Mouse (Mus musculus) c-Kit-negative CD71-positive TER-119-positive erythroid progenitor cells, embryonic 14.5 days (primary cell): ENCODE data around the gene Slc1a4.

ENCODE experiments used
- DNase-seq: peaks from one replicate; pipeline ENCODE4 v3.0.0-alpha.2; 2013; ENCODE audit warnings: low read depth, low spot score

The Slc1a4 gene

DNA sequence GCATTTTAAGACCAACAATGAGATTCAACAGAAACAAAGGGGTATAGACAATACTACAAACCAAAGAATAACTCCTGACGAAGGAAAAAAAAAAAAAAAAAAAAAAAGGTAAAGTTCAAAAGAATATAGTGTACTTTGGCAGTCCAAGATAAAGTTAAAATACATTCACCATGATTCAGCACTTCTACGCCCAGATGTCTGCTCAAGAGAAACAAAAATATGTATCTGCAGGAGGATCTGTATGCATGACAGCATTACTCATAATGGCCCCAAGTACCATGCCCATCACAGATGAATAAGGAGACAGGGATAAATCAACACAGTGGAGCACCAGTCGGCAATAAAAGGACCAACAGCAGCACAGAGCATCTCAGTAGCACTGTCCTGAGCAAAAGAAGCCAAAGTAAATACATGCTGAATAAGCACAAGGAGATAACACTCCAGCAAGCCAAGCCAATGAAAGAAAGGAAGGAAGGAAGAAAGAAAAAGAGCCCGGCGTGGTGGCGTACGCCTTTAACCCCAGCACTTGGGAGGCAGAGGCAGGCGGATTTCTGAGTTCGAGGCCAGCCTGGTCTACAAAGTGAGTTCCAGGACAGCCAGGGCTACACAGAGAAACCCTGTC, 7.3 kb downstream of the Slc1a4 start:
- DNase-seq = no peak

DNA sequence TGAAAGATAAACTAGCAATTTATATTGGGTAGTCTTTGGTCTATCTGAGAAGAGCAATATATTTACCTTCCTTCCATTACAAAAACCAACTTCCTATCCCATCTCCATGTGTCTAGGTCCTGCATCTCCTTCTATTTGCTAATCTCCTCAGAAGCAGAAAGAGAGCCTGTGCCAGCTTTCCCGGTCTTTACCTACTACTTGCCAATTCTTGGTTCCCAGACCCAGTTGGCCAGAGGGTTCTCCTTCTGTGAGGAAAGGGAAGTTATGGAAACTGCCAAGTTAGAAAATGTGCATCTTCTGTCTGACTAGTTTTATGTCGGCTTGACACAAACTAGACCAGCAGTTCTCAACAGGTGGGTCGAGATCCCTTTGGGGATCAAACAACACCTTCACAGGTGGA, 8.5 kb downstream of the Slc1a4 start:
- DNase-seq = no peak

DNA sequence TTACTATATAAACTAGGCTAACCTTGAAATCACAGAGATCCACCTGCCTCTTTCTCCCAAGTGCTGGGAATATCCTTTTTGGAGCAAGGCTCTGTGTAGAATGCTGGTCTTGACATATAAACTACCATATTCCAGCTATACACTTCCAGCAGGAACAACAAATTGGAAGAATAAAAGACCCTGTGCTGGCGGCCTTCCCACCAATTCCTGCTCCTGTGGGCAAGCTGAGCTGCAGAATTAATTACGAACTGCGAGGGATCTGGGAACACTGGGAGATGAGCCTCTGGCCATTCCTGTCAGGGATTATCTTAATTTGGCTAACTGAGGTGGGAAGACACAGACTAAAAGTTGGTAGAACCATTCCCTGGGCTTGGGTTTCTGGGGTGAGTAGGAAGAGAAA, 10.1 kb downstream of the Slc1a4 start:
- no peak for DNase-seq

DNA sequence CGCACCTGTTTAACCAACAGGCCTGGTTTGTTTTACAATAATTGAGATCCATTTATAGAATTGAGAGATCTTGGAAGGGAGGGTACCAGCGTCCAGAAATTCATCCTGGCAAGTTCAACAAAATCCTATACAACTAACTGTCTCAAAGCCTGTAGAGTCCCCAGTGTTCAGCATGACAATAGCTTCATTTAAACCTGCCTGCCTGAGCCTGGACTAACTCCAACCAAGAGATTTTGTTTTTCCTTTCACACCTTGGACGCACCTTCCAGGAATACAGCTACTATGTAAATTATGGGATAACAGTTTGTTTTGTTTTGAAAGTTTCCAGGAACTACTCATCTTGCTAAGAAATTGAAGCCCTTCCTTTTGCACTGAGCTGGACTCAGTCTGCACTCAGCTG, 11.9 kb downstream of the Slc1a4 start:
- DNase-seq = no peak

DNA sequence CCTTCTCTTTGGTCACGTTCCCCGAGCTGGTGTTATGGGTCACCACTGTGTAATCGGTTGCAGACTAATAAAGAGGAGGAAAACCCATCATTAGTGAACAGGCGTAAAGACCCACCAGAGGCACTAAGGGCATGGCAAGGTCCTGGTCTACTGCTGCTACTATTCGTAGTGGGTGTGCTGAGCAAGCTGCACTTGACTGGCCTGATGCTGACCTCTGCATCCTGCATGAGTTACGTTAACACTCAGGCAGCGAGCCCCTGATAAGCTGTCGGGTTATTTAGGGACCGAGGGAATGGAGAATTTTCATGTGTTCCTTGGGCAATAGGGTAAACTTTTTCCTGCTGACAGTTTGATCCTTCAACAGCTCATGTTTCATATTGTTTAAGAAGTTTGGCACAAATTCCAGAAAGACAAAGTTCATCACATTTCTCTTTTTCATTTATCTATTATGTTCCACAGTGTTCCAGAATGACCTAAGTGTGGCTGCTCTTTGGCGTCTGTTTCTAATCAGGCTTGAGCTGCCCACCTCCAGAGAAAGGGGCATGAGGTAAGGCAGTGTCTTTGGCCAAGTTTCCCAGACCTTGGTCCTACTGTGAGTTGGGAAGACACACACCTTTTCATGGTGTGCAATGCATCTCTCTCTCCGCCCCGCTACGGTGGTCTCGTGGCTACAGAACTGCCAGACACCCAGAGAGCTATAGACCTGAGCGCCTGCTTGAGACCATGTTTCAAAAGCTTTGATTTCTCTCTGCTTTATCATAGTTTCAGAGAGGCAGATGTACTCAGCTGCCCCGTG, 13.7 kb downstream of the Slc1a4 start:
- DNase-seq = no peak

DNA sequence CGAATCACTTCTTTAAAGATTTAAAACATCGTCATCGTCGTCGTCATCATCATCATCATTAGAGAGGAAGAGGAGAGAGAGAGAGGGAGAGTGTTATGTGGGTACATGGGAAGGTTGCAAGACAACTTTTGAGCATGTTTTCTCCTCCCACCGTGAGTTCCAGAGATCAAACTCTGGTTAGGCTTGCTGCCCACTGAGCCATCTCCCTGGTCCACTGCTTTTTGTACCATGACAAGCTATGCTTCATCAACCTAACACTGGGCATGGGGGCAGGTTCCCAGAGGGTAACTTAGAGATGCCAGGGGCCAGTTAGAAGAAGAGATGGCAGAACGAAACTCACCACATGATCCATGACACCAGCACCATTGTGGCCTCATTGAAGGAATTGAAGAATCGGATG, 18.9 kb downstream of the Slc1a4 start:
- no peak for DNase-seq

DNA sequence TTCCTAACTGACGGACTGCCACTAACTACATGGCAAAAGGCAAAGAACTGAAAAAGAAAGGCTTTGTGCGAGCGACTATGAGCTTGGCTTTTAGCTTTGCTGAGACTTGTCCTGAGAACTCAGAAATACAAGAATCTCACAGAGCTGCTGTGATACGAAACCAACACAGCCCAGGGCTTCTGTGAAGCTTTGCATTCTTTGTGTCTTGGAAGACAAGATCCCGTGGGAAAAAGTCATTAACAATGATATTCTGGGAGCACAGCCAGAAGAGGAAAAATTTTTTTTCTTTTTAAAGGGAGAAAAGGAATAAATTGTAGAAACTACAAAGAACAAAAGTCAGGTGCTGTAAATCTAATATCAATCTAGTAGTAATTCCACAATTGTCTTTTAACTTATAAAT, 23.5 kb downstream of the Slc1a4 start:
- DNase-seq = no peak

DNA sequence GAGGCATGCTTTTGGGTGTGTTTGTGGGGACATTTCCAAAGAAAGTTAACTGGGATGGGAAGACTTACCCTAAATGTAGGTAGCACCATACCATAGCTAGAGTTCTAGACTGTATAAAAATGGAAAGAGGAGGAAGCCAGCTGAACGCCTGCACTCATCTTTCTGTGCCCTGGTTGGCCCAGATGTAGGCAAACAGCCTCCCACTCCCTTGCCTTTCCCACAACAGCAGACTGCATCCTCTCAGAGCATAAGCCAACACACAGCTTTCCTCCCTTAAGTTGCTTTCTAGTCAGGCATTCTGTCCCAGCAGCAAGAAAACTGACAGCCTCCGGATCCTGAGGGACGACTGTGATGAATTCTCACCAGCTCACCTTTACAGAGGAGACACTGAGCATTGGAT, 25.1 kb downstream of the Slc1a4 start:
- no peak for DNase-seq

DNA sequence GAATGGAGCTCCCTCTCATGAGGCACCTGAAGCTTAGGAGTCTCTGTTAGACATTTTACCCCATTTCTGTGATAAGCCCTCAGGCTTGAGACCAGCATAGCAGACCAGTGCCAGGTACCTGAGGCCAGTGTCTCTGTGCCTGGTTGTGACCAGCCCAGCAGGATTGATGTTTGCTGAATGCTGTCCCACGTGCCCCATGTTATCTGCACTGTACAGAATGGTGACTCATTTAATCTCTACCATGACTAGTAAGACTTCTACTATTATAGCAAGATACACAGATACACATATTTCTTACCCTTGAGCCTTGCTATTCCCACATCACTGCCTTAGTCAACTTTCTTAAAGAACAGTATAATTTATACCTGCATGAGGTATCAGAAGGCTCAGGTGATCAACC, 26.9 kb downstream of the Slc1a4 start:
- no peak for DNase-seq

DNA sequence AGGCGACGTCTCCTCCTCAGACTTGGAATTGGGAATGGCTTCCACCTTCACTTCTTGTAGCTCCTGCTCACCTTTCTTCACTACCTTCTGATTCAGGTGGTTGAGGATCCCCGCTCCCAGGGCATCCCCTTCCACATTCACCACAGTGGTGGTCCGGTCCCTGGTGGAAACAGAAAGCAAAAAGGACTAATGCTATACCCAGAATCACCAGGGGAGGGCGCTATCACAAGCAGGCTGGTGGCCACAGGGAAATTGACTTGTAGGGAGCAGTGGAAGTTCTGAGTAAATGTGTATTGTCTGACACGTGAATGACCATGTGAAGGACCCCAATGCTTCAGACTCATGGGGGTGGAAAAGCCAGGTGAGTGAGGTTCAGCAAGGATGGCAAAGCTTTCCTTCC, 28.2 kb downstream of the Slc1a4 start:
- DNase-seq = no peak

DNA sequence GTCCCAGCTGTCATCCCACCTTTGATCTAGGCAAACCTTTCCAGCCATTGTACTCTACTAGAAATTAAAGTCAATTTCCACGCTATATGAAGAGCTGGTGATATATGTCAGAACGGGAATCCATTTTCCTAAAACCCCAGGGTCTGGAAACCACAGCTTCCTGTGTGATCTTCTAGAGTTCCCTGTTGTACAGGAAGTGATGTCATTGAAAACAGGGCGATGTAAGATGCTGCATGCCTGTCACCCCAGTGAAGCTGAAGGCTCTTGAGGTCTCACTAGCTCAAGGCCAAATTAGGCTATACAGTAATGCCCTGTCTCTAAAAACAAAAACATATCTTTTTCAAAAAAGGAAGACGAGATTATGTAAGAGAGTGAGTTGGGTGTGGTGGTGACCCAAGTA, 31.2 kb downstream of the Slc1a4 start:
- DNase-seq = no peak

DNA sequence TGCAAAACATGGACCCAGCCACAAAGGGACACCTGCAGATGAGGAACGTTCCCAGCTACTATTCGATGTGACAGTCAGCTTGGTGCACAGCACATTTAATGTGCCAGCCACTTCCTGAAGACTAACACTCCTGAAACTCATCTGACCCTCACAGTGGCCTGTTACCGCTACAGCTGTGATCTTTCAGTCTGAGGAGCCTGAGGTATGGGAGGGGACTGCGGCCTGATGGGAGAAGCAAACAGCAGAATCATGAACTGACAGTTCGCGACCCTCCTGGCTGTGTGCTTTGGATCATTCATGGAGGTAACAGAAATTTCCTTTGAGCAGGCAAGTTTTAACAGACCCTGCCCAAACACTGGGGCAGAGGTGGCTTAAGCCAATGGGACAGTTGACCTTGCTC, 31.7 kb downstream of the Slc1a4 start:
- DNase-seq = no peak

DNA sequence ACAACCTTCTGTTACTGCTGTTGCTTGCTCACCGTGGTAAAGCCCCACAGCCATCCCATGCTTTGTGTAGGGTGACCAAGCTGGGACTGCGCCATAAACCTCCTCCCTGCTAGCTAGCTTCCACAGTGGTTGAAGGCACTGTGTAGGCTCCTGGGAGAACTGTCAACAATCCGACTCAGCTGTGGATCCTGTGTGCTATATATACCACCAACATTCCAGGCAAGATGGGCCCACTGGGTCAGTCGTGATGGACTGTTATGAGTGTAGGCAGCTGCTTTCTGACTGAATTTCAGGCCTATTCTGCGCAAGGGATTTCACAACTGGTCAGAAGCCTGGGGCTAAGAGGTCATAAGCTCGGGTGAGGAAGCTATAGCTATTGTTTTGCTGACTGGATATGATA, 32.6 kb downstream of the Slc1a4 start:
- no peak for DNase-seq

DNA sequence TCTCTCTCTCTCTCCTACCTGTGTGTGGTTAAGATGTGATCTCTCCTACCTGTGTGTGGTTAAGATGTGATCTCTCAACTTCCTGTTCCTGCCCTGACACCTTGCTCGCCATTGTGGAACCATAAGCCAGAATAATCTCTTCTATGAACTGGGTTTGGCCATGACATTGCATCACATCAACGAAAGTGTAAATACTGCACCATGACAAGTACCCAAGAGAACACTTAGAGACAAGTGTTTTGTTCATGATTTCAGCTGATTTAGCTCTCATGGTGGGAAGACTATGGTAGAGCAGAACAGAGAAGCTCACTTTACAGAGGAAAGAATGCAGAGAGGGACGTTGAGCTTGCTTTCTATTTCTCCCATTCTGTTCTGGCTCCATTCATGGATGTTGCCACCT, 48.0 kb downstream of the Slc1a4 start:
- no peak for DNase-seq

DNA sequence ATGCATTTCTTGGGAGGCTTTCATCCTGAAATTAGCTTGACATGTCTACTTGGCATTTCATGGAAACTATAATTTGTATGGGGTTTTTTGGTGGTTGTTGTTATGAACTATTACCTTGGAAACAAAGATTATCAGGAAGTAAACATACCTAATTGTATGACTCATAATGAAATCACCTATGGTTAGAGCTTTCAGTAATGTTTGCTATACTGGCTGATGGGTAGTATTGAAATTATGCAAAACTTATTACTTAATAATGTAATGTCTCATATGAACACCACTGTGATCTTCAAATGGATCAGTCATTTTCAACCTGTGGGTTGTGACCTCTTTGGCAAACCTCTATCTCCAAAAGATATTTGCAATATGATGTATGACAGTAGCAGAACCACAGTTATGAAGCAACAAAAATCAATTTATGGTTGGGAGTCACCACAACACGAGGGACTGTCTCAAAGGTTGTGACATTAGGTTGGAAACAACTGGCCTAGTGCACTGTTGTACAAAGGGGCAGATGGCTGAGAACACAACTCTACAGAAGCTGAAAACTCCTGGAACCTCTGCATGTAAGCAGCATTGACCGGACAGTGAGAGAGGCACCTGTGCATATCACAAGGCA, 49.8 kb downstream of the Slc1a4 start:
- DNase-seq = no peak

DNA sequence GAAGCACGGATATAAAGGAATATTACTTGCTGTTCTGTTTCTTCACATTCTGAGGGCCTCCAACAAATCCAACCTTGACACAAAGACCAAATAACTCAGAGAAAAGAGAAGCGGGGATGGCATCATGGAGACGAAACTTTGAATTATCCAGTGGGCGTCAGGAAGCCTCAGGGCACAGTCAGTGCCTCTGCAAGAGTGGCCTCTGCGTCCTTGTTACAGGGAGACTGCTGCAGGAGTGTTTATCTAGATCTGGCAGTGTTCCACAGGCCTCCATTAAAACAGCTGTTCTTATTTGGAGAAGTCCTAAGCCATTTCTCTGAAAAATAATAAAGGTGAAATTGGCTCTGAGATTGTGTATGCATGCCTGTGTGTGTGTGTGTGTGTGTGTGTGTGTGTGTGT, 51.5 kb downstream of the Slc1a4 start:
- DNase-seq = no peak

DNA sequence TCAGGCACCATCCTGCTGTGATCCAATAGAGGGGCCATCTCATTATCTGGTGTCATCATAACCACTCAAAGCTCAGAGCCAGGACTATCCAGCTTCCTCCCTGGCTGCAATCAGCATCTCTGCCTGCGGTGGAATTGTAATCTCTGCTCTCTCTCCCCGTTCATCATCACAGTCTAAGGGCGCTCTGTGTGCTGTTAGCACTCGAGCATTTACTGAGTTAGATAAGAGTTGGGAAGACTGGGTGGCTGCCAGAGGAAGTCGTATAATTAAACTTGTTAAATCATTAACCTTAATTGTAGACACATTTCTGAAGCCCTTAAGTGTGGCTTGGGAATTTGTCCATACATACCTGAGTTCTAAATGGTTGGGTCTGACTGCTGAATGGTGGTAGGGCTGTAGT, 53.8 kb downstream of the Slc1a4 start:
- no peak for DNase-seq

DNA sequence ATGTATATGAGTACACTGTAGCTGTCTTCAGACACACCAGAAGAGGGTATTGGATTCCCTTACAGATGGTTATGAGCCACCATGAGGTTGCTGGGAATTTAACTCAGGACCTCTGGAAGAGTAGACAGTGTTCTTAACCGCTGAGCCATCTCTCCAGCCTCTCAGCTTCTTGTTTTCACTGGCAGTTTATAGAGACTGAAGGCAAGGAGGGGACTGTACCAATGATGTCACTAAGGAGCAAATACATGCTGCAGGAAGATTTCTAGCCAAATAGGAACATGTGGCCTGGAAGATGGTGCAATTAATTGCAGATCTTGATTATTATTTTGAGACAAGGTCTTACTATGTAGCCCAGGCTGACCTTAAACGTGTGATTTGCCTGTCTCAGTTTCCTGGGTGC, 55.4 kb downstream of the Slc1a4 start:
- DNase-seq = no peak

DNA sequence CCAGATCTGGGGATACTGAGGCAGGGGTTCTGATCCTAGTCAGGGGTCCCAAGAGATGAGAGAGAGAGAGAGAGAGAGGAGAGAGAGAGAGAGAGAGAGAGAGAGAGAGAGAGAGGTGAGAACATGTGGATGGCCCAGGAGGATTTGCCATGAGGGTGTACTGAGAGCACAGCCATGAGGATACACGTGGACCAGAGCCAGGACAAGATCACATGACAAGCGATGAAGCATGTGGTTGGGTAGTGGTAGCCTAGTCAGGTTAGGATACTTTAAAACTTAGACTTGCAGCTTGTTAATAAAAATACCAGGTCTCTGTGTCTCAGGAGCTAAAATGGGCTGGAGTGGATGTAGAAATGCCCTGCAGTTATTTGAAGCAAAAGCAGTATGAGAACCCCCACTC, 56.5 kb downstream of the Slc1a4 start:
- DNase-seq = no peak

DNA sequence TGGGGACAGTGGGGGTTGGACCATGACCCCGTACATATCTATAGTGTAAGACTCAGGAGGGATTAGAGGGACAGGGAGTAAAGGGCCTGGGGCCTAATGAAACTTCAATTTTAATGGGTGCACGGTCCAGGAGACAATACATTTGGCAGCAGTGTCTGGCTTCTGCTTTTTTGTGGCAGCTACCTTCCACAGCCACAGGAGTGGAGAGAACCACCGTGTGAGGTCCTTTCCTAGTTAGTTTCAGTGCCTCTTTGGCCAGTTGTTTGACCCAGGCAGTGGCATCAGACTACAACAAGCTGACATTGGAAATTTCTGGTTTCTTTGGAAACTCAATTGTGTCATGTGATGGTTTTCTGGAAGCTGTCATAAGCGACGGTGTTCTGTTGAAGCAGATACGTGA, 62.6 kb downstream of the Slc1a4 start:
- no peak for DNase-seq

DNA sequence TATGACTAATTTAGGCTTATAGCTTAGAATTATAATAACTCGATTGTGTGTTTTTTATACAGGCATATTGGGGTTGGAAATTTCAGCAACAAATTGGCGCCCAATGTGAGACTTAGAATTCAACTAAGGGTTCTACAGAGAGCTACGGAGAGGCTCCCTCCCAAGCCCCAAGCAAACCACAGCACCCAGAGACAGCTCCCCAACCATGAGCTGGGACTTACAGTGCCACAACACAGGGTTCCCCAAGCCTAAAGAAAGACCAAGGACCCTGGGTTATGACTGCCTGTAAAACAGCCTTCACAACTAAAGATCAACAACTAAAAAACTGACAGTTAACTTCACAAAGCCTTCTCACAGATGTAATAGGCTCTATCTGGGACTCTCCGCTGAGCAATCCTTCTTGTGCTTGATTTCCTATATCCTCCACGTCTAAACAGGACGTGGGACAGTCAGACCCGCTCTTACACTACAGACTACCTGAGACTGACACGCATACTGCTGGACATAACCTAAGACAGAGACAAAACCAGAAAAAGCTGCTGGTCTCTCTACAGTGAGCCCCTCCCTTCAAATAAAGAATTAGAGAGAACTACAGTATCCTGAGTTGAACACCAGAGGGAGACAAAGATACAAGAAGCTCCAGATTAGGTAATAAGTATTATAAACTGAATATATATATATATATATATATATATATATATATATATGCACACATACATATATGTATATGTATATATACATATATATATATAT, 69.7 kb downstream of the Slc1a4 start:
- no peak for DNase-seq

DNA sequence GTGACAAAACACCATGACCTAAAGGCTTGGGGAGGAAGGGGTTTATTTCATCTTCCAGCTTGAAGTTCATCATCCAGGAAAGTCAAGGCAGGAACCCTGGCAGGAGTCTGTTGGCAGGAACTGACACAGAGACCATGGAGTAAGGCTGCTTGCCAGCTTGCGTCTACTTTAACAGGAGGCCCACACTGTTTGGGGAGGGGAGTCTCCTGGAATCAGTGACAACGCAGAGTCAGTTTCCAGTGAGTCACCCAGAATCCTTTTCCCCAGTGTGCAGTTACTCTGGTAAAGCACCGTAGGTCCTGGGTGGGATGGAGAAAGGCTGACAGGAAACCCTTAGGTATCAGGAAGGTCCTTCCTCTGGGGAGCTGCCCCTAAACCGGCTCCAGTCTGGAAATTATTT, 77.7 kb downstream of the Slc1a4 start:
- no peak for DNase-seq

DNA sequence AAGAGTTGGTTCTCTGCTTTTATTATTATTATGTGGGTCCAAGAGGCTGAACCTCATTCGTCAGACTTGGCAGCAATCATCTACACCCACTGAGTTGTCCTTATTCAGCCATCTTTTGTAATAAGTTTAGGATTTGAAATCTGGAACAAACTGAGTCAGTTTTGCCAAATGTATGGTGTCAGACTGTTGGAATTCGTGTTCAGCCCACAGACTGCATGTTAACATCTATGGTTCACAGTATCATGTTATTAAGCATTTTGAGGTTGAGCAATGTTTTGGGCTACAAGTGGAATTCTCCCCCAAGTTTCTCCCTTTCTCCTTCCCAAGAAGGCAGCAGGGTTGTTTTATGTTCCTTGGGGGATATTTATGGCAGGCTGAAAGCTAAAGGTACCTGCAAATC, 79.4 kb downstream of the Slc1a4 start:
- DNase-seq = no peak
